Mouse (Mus musculus): ENCODE data around the gene Slc6a12.

Gene Slc6a12

GRCm38 (mm10) chr6:121343026-121343770 is at the start of gene Slc6a12:
TSS of gene Slc6a12 (plus strand) at chr6:121343076.
- DNase-seq, result peak; percentile 91

DNA sequence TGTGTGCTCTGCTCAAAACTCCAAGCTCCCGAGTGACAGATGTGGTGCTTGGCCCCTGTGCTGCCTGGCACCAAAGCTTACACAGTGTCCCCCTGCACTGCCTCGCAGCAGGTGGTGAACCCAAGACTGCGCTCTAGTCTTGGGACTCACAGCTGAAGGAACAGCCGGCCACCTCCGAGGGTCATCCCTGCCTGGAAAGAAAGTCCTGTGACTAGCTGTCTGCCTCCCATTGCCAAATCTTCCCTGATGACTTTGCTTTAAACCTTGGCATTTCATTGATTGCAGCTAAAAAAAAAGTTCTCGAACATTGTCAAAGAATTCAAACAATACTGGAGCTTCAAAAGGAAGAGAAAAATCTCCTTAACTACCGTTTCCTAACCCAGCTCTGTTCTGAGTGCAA is 43.6 kb upstream of the Slc6a12 start:
- DNase-seq, result peak; percentile 56

DNA sequence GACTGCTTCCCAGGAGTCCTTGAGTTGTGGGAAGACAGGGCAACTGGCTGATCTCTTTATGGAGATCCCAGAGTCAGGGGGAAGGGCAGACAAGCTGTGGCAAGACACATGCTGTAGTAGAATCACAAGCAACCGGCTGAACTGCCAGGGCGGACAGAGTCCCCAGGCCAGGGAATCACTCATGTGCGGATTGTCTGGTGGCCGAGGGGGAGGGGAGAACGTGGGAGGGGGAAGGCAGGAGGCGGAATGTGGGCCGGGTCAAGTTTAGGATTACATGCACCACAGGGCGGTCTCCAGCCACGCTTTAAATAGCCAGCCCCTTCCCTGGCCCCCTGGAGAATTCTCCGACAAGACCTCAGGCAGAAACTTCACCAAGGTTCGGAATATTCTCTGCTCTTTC is 42.9 kb upstream of the Slc6a12 start, which contains the start of gene Slc6a13:
TSS of gene Slc6a13 (plus strand) at position 274 of the 400 bp plus-strand sequence.
- DNase-seq, result peak; percentile 88

DNA sequence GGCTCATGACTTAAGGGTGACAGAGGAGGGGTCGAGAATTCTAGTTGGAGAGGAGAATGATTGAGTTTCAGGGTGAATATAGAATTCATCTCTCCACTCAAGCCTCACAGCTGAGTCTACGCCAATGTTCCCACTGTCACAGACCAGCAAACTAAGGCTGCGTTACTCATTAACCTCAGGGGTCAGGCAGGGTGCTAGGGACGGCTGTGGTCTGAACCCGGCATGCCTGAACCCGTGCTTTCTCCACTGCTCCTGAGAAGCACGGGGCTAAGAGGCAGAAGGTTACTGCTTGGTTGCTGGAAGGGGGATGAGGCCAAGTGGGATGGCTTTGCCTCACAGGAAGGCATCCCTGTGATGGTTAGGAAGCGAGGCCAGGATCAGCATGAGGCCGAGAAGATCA is 42.4 kb upstream of the Slc6a12 start:
- DNase-seq, result peak; percentile 35

- peak; percentile 82 for DNase-seq
These were observed 39.2 kb upstream of the Slc6a12 start for GRCm38 (mm10) chr6:121303466-121304220.

GRCm38 (mm10) chr6:121304630-121305029 is 38.2 kb upstream of the Slc6a12 start:
- peak; percentile 67 for DNase-seq

DNA sequence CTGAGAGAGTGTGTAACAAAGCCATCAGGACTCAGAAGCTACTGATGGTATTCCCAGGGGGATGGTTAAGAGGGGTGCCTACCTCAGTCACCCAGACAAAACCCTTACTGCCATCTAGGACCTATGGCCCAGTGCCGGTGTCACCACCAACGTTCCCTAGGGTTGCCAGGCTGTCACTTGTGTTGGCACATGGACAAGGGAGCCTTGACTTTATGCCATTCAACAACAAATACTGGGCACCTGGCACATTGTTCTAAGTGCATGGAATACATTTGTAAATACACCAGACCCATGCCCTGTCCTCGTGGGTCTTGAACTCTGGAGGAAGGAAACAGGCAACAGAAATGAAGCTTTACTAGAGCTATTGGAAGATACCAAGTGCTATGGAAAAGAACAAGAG is 37.3 kb upstream of the Slc6a12 start:
- peak; percentile 55 for DNase-seq

GRCm38 (mm10) chr6:121310984-121311383 is 31.9 kb upstream of the Slc6a12 start:
- DNase-seq, result peak; percentile 81

- DNase-seq, result peak; percentile 75
These were observed 23.8 kb upstream of the Slc6a12 start for GRCm38 (mm10) chr6:121319099-121319498.

GRCm38 (mm10) chr6:121322381-121323110 is 20.3 kb upstream of the Slc6a12 start:
- peak; percentile 64 for DNase-seq

DNA sequence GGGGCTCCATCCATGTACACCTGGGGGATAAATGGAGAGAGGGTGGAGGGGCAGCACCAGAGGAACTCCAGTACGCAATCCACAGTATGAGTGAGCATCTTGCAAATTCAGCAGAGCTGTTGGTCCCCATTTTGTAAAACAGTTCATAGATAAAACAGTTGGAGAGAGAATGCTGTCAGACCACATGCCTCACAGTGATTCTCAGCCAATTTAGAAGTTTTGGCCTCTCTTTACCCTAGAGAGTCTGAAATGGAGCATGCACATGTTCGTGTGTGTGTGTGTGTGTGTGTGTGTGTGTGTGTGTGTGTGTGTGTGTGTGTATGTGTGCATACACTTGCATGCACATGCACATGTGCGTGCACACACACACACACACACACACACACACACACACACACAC is 17.6 kb upstream of the Slc6a12 start:
- no peak for DNase-seq

DNA sequence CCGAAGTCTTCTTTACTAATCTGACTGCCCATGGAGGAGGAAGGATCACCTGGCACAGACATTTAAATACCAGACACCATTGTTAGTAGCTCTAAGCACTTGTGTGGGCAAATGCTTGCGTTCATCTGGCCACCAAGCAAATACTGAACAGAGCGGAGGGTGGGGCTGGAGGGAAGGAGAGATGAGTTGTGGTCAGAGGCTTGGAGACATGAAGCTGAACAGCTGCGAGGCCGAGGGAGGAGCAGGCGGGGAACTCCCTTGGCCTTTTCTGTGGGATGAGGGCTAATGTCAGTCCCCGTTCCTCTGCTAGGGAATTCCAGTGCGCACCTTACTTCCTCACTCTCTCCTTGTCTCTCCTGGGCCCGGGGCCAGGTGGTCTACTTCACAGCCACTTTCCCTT is 17.1 kb upstream of the Slc6a12 start:
- DNase-seq, result peak; percentile 95

DNA sequence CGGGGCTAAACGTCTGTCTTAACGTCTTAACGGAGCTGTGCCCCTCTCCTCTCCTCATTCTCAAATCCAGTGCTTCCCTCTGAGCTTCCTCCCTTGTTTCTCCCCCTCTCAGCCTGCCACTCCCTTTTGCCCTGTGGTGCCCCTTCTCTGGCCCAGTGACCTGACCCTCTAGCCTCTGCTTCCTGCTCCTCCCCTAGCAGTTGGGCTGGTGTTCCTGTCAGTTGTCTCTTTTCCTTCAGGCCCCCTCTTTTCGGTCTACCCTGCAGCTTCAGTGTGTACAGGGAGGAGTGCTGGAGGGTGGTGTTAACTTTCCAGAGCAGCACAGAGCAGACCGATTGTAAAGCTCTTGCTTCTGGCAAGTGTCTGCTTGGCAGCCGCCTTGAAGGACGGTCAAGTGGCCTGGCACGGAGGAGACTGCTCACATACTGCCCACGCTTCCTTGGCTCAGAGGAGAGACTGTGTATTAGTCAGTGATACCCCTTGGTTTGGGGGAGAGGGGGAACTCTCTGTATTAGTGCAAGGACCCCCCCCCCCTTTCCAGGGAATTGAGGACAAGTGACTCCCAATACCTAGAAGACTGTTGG is 16.3 kb upstream of the Slc6a12 start:
- no peak for DNase-seq

GRCm38 (mm10) chr6:121328417-121328884 is 14.4 kb upstream of the Slc6a12 start:
- DNase-seq, result peak; percentile 82

GRCm38 (mm10) chr6:121329848-121330508 is 12.9 kb upstream of the Slc6a12 start:
- peak; percentile 86 for DNase-seq

- peak; percentile 90 for DNase-seq
These were observed 7.0 kb upstream of the Slc6a12 start for GRCm38 (mm10) chr6:121335841-121336240.

DNA sequence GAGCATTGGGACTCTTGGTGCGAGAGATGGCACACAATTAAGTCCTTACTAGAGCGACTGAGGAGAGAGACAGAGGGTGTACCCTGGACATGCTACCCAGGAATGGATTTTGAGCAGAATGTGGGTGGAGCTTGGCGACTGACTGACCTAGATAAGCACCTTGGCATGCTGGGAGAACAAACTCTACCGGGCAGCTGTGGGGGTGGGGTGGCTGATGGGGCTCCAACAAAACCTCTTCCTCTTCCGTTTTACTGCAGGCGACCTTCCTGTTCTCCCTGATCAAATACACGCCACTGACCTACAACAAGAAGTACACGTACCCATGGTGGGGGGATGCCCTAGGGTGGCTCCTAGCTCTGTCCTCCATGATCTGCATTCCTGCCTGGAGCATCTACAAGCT is 6.3 kb upstream of the Slc6a12 start:
- peak; percentile 92 for DNase-seq

- DNase-seq, result peak; percentile 85
These were observed 5.6 kb upstream of the Slc6a12 start for GRCm38 (mm10) chr6:121337229-121337628.

DNA sequence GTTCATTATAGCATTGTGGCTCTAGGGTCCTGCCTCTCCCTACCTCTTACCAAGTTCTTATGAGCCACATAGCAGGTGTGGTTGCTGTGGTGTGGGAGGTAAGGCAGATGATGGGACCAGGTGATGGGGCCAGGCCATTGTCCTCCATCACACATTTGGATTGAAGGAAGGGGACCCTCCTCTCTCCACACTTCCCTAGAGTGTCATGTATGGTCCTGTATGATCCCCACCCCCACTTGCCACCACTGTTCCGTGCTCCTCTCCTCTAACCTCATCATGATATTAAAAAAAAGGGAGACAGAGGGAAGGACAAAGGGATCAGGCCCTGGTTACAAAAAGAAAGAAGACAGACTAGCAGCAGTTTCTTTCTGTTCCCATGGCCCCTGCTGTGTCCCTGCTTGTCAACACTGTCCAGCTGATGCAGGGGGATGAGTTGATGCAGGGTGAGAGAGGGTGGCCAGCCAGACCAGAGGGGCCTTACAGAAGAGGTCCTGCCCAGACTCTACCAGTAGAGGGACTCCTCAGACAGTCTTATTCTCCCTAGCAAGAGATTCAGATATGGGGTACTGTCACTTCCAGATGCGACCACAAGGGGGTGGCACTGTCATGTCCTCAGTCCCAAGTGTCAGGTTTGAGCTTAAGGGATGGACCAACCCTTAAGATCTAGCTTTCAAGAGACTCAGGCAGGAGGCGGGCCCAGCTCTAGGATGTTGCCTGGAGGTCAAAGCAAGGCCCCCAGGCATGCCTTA is 4.9 kb upstream of the Slc6a12 start:
- DNase-seq, result peak; percentile 97

- peak; percentile 77 for DNase-seq
These were observed 4.4 kb upstream of the Slc6a12 start for GRCm38 (mm10) chr6:121338519-121338896.

- DNase-seq, result peak; percentile 87
These were observed 1.2 kb upstream of the Slc6a12 start for GRCm38 (mm10) chr6:121341650-121342049.

DNA sequence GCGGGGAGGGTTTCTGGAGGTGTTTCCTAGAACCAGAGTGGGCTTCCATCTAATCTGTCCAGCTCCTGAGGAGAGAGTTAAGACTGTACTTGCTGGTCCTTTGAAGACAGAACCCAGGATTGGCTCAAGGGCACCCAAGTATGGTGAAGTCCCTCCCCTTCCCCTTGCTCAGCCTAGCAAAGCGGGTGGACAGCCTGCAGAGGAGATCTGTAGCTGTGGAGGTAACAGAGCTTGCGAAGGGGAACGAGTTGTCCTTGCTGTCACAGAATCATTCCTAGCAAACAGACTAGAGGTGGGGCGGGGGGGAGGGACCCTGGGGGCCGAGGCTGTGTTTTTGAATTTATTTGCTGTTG is 871 bp downstream of the Slc6a12 start:
- DNase-seq, result no peak

All from heart, adult 11 months (tissue).